Mouse (Mus musculus) heart, postnatal 4 days (tissue): ENCODE results near the gene Picalm. TPM values are rescaled to one million over a fixed set of nuclear protein-coding genes. Genes with fewer than 3 reads are reported as not detected.

ENCODE experiments used
- DNase-seq: peaks from one replicate; pipeline ENCODE4 v3.0.0; 2021
- total RNA-seq, 2 experiments: library from RNA; stranded (reverse); gene quantifications; 2 replicates each; pipeline ENCODE4 v1.2.3; 2021

Gene Picalm
- total RNA-seq, 2 experiments from 2014 or later: 274 to 301 TPM

DNA sequence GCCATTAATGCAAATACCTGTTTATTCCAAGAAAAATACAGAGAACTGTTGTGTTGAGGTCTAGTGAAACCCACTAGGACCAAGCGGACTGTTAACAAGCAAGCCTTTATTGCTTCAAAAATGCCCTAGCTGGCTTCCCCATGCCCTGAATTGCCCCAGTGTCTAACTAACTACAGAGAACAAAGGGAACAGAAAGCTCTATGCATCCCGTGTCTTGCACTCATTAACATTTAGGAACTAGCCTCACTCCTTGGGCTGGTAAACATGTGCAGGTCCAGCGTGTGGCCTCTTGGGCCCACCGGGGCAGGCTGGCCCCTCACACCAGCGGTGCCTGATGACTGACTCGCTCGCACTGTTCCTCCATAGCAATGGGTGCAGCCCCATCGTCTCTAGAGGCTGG, 86.5 kb downstream of the Picalm start:
- DNase-seq: no peak

DNA sequence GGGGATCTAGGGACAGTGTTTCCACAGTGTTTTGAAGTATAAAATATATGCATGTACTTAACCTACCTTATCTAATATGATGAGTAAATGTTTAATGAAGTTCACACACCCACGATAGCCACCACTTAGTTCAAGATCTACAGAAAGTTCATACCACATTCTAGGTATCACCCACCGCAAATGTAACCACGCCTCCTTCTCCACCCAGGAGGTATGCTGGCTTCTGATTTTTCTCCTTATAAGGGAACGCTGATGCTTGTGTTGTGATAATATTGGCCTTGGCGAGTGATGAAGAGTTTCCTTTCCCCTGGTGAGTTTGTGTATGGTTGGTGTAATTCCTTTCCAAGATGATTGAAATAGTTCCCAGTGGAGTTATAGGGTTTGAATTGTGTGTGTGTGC, 88.1 kb downstream of the Picalm start:
- no peak for DNase-seq

DNA sequence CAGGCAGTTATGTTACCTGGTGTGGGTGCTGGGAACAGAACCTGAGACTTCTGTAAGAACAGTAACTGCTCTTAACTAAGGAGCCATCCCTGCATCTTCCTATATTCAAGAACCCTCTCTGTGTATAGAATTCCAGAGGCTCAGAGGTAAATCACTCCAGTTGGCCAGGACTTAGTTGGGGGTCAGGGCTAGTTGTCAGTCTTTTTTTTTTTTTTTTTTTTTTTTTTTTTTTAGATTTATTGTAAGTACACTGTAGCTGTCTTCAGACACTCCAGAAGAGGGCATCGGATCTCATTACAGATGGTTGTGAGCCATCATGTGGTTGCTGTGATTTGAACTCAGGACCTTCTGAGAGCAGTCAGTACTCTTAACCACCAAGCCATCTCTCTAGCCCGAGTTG, 91.5 kb downstream of the Picalm start:
- DNase-seq: no peak

DNA sequence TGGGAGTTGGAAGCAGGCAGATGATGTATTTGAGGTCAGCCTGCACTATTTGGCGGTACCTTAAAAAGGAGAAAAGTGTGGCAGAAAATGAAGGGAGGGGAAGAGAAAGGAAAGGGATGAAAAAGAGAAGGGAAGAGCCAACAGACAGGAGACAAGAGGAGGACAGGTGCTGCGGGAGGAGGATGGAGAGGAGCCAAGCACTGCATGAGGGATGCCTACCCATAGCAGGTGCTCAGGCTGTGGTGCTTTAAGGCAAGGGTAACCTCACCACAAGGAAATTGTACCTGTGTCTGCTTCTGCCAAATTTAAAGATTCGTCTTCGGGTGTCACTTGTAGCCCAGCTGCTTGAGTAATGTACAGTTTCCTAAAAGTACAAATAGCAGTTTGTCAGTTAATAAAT, 98.1 kb downstream of the Picalm start:
- no peak for DNase-seq

DNA sequence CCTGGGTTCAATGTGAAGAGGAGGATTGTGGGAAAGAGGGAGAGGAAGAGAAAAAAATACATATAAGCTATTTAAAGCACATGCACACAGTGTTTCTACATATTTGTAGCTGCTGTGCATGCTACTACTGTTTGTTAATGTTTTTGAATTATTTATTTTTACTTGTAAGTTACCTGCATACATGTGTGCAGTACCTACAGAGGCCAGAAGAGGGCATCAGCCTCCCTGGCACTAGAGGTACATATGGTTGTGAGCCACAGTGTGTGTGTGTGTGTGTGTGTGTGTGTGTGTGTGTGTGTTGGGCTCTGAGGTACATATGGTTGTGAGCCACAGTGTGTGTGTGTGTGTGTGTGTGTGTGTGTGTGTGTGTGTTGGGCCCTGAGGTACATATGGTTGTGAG, 98.9 kb downstream of the Picalm start:
- peak; percentile 35 for DNase-seq

DNA sequence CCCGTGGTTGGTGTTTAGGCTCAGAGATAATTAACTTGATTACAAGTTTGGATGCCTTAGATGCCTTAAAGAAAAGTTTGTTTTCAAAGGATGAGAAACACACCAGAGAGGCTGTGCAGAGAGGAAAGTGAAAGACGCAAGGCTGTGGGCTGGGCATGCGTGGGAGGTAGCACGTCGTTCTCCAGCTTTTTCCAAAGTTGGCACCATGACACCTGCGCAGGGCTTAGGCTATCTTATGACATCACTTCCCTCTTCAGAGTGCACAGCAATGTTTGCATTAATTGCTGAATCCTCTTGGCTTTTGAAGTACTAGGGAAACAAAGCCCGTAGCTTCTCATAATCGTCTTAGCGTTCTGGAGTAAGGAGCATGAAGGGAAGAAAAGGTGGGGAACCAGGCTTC, 101.4 kb downstream of the Picalm start:
- DNase-seq: no peak

DNA sequence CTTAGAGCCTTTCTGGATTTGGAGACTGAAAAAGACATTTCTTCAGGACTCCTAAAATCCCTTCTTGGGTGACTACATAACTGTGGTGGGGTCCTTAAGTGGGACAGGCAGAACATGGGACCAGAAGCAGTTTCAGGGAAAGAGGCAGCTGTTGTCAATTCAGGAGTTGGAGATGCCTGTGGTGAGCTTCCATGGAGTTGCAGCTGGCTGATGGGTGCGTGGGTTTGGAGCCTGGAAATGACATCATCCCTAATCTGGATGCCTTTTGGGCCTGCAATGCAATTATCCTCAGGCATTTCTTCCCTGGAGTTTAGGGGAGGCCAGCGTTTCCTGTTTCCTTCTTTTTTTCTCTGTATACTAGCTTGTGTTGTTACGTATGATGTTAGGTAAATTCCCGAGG, 103.9 kb downstream of the Picalm start:
- DNase-seq: peak; percentile 50

DNA sequence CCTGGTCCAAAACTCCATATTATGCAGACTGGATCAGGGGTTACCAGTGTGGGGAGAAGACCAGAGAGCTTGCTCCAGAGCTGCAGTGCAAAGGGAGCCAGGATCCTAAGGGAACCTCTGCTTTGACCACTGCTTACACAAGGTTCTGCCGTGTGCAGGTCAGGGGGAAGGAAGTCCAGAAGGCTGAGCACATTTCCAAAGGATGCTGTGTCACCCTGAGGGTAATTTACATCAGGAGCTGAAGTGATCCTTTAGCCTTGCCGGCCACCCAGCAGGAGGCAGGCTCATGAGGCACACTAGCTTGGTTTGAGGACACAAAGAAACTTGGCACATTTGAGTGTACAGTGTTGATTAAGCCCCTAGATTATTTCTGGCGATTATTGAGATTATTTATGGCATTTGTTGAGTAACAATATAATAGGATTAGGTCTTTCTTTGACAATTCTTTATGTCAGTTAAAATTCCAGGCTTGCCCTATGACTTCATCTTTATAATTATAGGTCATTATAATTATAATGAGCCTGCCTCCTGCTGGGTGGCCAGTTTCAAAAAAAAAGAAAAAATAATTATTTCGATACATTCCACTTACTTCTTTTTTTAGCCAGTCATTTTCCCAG, 106.4 kb downstream of the Picalm start:
- DNase-seq: no peak

DNA sequence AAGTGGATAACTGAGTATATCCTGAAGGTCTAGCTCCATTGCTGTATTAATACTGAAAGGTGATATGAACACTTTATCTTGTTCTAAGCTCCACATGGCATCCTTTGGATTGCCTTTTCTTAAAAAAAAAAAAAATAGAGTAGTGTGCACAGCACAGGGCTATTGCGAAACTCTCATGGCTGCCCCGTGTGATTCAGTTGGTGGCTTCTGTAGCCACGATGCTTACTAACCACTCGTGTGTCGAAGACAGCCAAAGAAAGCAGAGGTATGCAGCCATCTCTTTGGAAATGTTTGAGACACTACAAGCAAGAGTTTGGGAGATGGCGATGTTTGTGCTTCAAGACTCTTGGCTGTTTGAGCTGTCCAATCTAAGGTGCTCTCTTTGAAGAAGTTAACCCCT, 113.1 kb downstream of the Picalm start:
- DNase-seq: no peak

DNA sequence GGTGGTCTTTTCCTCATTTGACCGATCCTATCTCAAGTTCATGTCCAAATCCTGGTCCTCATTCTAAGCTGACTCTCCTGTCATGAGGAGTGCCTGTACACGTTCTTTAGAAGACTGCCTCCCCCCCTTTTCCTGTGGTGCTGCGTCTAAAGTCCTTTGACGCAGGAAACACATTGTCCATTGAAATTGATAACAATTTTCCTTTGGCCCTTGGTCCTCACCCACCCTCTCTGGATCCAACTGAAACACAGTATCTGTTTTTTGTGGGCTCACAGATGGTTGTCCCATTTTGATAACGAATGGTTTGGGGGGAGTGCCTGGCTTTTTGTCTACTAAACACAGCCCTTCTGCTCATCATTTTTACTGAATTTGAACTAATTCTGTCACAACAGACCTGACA, 113.6 kb downstream of the Picalm start:
- no peak for DNase-seq

DNA sequence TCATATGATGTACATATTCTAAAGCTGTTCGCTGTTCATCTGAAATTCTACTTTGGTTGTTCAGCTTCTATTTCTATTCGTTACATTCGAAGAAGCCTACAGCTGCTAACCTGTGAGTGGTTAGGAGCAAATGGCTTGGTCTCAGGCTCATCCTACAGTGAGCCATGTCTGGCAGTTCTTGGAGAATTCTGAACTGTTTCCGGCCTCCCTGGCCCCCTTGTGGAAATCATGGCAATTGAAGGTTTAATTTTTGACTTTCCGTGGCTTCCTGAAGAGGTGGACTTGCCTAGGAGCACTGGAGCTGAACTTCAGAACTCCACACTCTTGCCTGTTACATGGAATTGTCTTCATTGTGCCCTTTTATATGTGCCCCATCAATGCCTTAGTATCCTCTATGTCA, 122.9 kb downstream of the Picalm start:
- peak; percentile 36 for DNase-seq

DNA sequence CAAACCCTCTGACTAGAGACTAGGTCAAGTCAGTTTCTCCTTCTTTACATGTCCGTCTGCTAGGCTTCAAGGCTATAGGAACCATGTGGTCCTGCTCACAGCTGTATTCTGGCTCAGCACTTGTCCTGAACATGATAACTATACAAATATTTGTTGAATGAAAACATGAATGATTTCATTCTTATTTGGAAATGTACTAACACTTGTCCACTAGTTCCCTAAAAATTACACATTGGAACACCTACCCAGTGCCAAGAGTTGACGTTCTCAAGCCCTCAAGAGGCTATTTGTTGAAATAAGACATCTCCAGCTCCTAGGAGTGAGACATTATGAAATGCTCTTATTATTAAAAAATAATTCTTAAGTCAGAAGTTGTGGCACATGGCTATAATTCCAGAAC, 128.7 kb downstream of the Picalm start:
- no peak for DNase-seq

DNA sequence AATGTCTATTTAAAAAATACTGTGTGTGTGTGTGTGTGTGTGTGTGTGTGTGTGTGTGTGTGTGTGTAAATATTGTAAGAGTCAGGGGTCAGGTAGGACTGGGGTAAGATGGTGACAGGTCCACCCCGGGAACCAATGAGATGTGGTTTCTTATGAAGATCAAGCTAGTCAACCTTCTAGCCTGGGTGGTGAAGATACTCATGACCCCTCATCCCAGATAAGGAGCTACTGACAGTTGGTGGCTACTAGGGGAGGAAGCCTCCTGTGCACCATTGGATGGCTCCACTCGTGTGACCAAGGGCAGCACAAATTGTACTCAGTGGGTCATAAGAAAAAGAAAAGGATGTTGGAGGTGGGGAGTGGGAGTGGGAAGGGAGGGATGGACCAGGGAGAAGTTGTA, 129.9 kb downstream of the Picalm start:
- no peak for DNase-seq

DNA sequence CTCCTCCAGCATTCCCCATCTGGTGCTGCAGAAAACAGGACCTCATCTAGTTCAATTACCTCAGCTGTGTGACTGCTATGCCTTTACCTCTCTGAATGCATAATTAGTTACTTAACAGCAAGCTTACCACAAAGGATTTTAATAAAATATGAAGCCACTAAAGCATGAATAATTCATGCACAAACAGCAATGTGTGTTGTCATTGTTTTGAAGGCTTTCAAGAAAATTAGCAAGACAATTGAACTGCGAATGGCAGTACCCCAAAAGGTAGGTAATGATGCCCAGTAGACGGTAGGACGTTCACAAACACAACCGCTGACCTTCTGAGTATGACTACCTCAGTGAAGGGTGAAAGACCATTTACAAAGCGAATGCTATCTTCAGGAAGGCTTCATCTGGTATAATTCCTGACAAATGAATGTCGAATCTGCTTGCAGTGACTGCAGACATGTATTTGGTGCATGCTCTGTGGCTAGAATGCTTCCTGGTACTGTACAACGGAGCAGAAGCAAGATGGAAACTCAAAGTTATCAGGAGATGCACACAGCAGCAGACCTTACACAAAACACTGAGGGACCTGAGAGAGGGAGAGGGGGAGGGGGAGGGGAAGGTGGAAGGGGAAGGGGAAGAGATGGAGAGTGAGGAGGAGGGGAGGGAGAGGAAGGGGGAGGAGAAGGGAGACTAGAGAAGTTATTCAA, 132.0 kb downstream of the Picalm start:
- DNase-seq: no peak

Other genes starting within 250 kb of the Picalm start
- gene Ccdc81, start 226.6 kb upstream of the Picalm start, total RNA-seq: not detected
- gene Hikeshi, start 189.0 kb upstream of the Picalm start, total RNA-seq: 10 to 100 TPM; 68.1 to 73.4 TPM
- 10 to 100 TPM; 34.7 to 37.8 TPM for gene Eed, start 149.2 kb upstream of the Picalm start, total RNA-seq
- not detected for gene Ccdc83, start 135.6 kb downstream of the Picalm start, total RNA-seq
- gene Sytl2, start 172.0 kb downstream of the Picalm start, total RNA-seq: 10 to 100 TPM; 15.5 to 15.9 TPM